Mouse (Mus musculus) left cerebral cortex, adult 11 months (tissue): ENCODE results near the gene Suclg2.

Experiments
- DNase-seq: peaks from one replicate; pipeline ENCODE4 v3.0.0; 2022; ENCODE audit warnings: low spot score

The Suclg2 gene

DNA sequence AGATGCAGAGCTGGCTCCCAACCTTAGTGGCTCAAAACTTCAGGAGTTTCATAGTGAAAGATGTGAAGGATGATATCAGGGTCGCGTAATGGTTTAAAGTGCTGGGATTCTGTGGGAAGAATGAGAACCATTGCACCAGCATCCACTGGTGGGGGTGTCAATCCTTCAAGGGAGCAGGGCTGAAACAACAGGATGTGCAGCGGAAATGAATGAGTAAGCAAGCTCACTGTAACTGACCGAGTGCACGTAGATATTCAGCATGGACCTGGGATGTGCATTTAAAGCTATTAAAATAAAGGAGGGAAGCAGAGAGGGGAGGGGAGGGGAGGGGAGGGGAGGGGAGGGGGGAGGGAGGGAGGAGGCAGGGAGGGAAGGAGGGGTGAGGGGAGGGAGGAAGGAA is 18.4 kb downstream of the Suclg2 start:
- DNase-seq: no peak

DNA sequence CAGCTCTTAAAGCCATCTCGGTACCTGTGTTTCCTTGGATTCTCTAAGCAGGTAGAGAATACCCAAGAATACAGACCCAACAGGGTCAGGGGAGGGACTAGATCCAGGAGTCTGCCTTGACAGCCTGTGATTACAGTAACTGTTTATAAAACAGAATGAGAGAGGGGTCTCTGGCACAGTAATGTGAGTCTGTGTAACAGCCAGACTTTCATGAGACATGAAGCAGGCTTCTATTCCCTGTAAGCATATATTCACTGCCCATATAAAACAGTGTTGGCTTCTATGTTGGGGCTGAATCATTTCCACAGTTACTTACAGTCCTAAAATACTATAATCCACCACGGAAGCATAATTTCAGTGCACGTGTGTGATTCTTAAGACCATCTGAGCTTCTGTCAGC is 19.3 kb downstream of the Suclg2 start:
- no peak for DNase-seq

GRCm38 (mm10) chr6:95698536-95699162 is 20.0 kb downstream of the Suclg2 start:
- no peak for DNase-seq

DNA sequence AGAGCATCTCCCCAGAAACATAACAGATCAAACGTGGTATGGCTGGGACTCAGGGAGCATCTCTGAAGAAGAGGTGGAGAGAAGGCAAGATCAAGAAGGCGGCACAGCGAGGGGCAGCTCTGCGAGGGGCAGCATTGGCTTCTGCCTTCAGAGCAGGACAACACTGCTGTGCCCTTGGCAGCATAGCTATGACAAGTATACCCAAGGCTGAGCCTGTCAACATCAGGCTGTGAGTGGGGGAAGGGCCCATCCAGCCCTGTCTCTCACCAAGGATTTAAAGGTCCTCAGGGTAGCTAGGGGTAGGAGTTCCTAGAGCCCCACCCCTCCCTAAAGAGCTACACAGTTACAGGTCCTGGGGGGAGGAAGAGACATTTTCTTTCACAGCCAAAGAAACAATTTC is 23.7 kb downstream of the Suclg2 start:
- DNase-seq: no peak

GRCm38 (mm10) chr6:95685242-95685641 is 33.4 kb downstream of the Suclg2 start:
- DNase-seq: no peak

DNA sequence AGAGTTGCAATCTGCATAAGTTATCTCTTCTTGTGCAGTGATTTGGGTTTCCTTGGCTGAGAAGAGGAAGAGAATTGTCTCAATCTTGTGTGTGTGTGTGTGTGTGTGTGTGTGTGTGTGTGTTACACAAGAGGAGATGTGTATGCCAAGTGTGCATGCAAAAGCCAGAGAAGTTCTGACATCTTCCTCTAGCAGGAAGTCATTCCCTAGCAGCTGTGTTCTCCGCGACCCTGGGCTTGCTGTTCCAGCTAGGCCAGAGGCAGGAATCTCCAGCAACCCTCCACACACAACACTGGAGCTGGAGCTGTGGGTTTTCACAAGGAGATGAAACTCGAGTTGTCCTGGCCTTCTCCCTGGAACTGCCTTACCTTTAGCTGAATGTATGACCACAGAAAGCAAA is 38.9 kb downstream of the Suclg2 start:
- no peak for DNase-seq

GRCm38 (mm10) chr6:95679261-95679660 is 39.3 kb downstream of the Suclg2 start:
- no peak for DNase-seq

DNA sequence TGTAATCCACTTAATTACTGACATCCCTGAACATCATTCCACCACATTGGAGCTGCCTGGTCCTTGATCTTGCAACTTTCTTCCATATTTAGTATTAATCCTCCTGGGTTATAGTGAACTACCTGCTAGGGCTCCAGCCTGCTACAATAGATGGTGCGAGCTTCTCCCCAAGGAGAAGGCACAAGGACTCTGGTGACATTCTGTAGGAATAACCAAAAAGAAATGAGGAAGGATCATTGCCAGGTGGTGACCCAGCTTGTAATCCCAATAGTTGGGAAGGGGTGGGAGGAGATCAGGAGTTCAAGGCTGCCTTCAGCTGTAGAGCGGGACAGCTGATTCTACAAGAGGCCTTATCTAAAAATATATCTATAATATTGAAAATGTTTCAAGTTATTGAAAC is 41.6 kb downstream of the Suclg2 start:
- no peak for DNase-seq

DNA sequence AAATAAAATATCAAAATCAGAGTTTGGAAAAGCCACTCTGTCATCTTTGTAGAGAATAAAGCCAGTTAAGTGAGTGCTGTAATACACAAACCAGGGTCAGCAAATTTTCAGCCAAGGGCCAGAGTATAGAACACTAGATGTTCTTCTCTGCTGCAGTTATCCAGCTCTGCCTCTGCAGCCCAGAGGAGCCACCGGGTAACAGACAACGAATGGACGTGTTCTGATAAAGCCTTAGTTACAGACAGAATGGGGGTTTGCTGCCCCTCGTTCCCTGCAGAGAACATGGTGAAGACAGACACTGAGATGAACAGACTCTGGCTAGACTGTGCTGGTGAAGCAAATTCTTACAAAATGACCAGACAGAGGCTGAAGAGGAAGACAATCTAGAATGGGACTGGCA is 42.2 kb downstream of the Suclg2 start:
- DNase-seq: no peak

- no peak for DNase-seq
These were observed 43.4 kb downstream of the Suclg2 start for GRCm38 (mm10) chr6:95675059-95675705.

- no peak for DNase-seq
These were observed 43.9 kb downstream of the Suclg2 start for GRCm38 (mm10) chr6:95674651-95675050.

DNA sequence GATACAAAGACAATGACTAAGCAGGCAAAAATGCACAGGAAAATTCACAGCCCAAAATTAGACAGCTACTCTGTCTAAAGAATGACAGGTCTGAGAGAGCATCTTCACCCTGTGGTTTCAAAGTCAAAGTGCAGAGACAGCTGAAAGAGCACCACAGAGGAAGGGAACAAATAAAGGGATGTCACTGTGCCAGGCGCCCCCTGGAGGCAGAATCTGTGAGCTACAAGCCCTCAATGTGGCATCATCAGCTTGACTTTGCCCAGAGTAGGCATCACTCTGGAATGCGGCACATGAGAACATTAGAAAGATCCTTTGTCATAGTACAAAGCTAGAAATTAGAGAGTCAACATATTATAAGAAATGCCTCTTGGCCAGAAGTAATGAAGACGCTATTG is 49.3 kb downstream of the Suclg2 start:
- DNase-seq: peak; percentile 21

DNA sequence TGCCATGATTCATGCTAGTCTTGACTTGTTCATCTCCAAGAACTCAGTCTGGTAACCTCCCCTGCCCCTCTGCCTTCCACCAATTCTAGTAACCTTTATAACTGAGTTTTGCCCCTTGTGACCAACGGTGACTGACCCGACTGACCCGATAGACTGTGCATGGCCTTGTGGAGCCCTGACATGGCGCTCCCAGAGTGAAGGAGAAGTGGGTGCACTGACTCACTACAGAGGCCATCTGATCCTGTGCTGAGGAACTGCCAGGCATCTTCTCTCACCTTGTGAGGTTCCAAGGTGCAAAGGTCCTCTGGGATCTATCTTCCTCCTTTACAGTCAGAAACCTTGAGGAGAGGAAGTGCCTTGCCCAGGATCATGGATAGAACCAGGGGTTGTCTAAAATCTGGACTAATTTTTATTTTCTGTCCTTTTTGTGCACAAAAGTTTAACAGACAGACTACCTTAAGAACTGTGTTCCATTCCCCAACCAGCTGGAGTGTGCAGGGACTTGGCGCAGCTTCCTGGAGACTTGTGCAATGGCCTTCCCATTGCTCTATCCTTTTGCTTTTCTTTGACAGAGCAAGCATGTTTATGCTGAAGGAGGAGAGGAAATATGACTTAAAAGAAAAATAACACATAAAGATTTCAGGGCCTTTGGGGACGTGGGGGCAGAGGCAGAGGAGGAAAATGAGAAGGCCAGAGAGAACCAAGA is 49.8 kb downstream of the Suclg2 start:
- DNase-seq: no peak

DNA sequence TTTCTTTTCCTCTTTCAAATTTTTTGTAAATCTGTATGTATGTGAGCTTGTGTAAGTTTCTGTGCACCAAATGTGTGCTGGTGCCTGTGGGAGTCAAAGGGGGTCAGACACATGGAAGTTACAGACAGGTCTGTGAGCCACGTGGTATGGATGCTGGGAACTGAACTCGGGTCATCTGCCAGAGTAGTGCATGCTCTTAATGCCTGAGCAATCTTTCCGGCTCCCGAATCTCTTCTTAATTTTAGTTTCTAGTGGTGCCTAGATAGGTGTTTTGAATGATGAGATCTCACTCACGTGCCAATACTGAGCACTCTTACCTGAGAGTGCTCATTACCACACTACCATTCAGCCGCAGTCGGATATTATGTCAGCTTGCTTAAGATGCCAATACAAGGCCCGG is 60.9 kb downstream of the Suclg2 start:
- no peak for DNase-seq

- no peak for DNase-seq
These were observed 64.9 kb downstream of the Suclg2 start for GRCm38 (mm10) chr6:95653662-95654061.

GRCm38 (mm10) chr6:95652774-95653173 is 65.8 kb downstream of the Suclg2 start:
- DNase-seq: no peak

DNA sequence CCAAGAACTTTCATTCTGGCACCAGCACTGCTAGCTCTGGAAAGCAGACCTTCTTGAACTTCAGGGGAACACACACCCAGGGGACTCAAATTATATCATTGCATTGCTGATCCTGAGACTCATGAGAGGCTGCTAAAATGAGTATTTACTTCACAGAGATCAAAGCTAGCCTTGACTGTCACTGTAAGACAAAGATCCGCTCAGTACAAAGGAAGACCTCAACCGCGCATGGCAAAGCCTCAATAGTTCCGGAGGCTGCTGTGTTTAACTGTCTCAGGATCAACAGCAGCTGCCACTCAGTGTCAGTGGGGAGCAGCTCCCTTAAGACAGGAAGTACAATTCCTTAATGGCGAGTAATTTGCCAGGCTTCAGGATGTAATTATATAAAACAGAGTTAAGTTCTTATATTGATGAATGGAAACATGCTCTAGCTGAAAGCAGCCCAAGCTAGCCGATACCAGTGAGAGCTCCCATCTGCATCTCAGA is 67.2 kb downstream of the Suclg2 start:
- DNase-seq: no peak

GRCm38 (mm10) chr6:95650082-95650722 is 68.4 kb downstream of the Suclg2 start:
- no peak for DNase-seq

- DNase-seq: no peak
These were observed 69.4 kb downstream of the Suclg2 start for GRCm38 (mm10) chr6:95649123-95649663.

- DNase-seq: no peak
These were observed 81.2 kb downstream of the Suclg2 start for GRCm38 (mm10) chr6:95637416-95637815.

- DNase-seq: peak; percentile 10
These were observed 83.2 kb downstream of the Suclg2 start for GRCm38 (mm10) chr6:95635411-95635810.

DNA sequence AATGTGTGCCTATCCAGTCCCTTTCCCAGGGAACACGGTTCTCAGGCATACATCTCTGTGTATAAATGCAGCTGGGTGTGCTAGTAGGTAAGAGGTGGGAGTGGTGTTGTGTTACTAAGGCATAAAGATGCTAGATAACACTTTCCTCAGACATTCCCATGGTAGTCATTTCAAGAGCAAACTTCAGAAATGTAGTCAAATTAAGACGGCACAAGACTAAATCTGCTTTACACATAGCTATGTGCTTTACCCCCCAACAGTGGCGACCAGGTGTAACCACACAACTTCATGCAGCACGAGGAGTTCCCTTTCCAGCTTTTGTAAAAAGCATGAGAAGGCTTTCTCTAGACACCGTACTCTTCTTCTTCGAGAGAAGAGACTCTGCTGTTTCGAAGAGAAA is 89.5 kb downstream of the Suclg2 start:
- no peak for DNase-seq

DNA sequence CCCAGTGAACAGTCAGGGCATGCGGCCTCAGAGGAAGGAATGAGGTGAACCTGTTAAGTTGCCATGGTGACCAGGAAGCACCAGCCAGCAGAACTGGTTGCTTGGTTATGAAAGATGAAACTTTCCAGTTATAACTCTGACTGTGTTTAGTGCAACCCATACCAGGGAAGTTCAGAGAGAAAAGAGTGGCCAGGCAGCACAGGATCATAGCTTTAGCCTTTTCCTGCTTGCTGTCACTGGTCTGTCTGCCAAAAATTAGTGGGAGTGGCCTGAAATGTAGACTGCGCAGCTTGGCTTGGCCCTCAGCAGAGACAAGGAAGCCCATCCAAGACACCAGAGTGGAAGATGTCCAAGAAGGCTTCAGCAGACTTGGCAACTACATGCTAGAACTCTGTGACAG is 96.8 kb downstream of the Suclg2 start:
- DNase-seq: no peak
